Mouse (Mus musculus): Measurements from ENCODE around the gene Cd6. TPM values are rescaled to one million over a fixed set of nuclear protein-coding genes. Genes with fewer than 3 reads are reported as not detected.
A peak's percentile ranks its signal among the peaks of the same experiment; 100 is the strongest.

Gene Cd6
- total and polyA plus RNA-seq, 3 experiments: 0.09 to 0.73 (median 0.17) TPM

GRCm38 (mm10) chr19:10757125-10757524 lies 72.7 kb downstream of the Cd6 start:
- DNase-seq (ENCODE audit: extremely low read depth): peak; percentile 52
- Histone ChIP-seq H3K27ac (ENCODE audit: insufficient read depth, low read depth) (peak overlapping the region; percentile 8; the same call in 1 of the 2 replicates), H3K36me3 (replicated peaks in 1 of 2; ENCODE audit: control insufficient read depth in 1 of 2, insufficient read depth in 1 of 2, low read length in 1 of 2) (peaks cover 0 to 36% of the 10 kb centered on the region in 2 experiments), H3K4me2 (ENCODE audit: insufficient read depth, low read depth, poor library complexity, severe bottlenecking) (peak overlapping the region; percentile 29; the same call in 1 of the 2 replicates), H3K79me2 (replicated peaks; ENCODE audit: control insufficient read depth, extremely low read depth, insufficient read depth, poor library complexity, severe bottlenecking) (peaks cover 25% of the 10 kb centered on the region), H3K9ac (ENCODE audit: insufficient read depth, low read depth) (peak overlapping the region; percentile 17; the same call in 1 of the 2 replicates), H3K27me3 (replicated peaks) (no peaks in the 10 kb centered on the region), H3K4me3 (replicated peaks in 1 of 3; ENCODE audit: low read depth in 2 of 3, low read length in 2 of 3, poor library complexity in 1 of 3) (no peak overlapping the region), H3K4me1 (ENCODE audit: control insufficient read depth in 1 of 2, insufficient read depth in 2 of 2) (peaks cover 50 to 89% of the 10 kb centered on the region in 2 experiments), H3K9me3 (replicated peaks; ENCODE audit: low read length) (no peaks in the 10 kb centered on the region)
- in situ Hi-C loops (cut with MboI; ENCODE audit: low pct_ligation_motif_present, low pct_unique_long_range_greater_than_20kb, low sequenced_read_pairs) (no loop called here), dilution Hi-C loops (cut with MboI; ENCODE audit: extremely low pct_ligation_motif_present, extremely low pct_unique_long_range_greater_than_20kb, low sequenced_read_pairs) (no loop called here)
- TF ChIP-seq MEF2A (IDR thresholded peaks at IDR 0.05; ENCODE audit: borderline replicate concordance, low read depth, low read length): peak; percentile 78; the same call in 1 of the 2 replicates
- peak; percentile 52; the same call in 1 of the 2 replicates for TF ChIP-seq MAX (IDR thresholded peaks at IDR 0.05; ENCODE audit: low read length)
- no peak for TF ChIP-seq UBTF (IDR thresholded peaks at IDR 0.05; ENCODE audit: low read depth, low read length)
- no peak for TF ChIP-seq NELFE (IDR thresholded peaks at IDR 0.05; ENCODE audit: low read depth, low read length)
- no peak for TF ChIP-seq NRF1 (IDR thresholded peaks at IDR 0.05; ENCODE audit: low read depth, low read length)
- 0 out of 2 replicates have a peak, but pooled peaks have one; percentile 38 for TF ChIP-seq ELF1 (IDR thresholded peaks at IDR 0.05; ENCODE audit: low read depth, low read length)
- peak; percentile 2; the same call in 1 of the 2 replicates for TF ChIP-seq SMC3 (IDR thresholded peaks at IDR 0.05; ENCODE audit: low read depth, low read length)
- peak; percentile 27 for TF ChIP-seq HCFC1 (IDR thresholded peaks at IDR 0.05; ENCODE audit: low read depth, low read length)
- TF ChIP-seq CHD2 (IDR thresholded peaks at IDR 0.05; ENCODE audit: low read length): peak; percentile 62
- no peak for TF ChIP-seq POLR2A (IDR thresholded peaks at IDR 0.05; ENCODE audit: low read depth, low read length)
- no peak; the same call in 1 of the 2 replicates for TF ChIP-seq RAD21 (IDR thresholded peaks at IDR 0.05; ENCODE audit: low read depth, low read length)
- no peak for TF ChIP-seq TBP (conservative IDR thresholded peaks at IDR 0.05; ENCODE audit: low read depth, low read length)
- TF ChIP-seq PAX5 (IDR thresholded peaks at IDR 0.05; ENCODE audit: low read length): no peak
- no peak for TF ChIP-seq ZMIZ1 (IDR thresholded peaks at IDR 0.05; ENCODE audit: low read depth, low read length)
- TF ChIP-seq MAFK (IDR thresholded peaks at IDR 0.05; ENCODE audit: insufficient replicate concordance, low read length): no peak
- peak; percentile 65 for TF ChIP-seq MXI1 (IDR thresholded peaks at IDR 0.05; ENCODE audit: low read depth, low read length)
- TF ChIP-seq KAT2A (IDR thresholded peaks at IDR 0.05; ENCODE audit: insufficient replicate concordance, low read length): no peak
- peak; percentile 36; the same call in 1 of the 2 replicates for TF ChIP-seq MYC (IDR thresholded peaks at IDR 0.05; ENCODE audit: low read depth, low read length)
- TF ChIP-seq CHD1 (IDR thresholded peaks at IDR 0.05; ENCODE audit: low read depth, low read length): 0 out of 2 replicates have a peak, but pooled peaks have one; percentile 9
- no peak for TF ChIP-seq USF2 (conservative IDR thresholded peaks at IDR 0.05; ENCODE audit: low read depth, low read length)
- TF ChIP-seq USF1 (IDR thresholded peaks at IDR 0.05; ENCODE audit: low read depth, low read length): no peak
- no peak for TF ChIP-seq JUN (IDR thresholded peaks at IDR 0.05; ENCODE audit: insufficient read depth, low read depth, low read length)
- no peak for TF ChIP-seq JUND (conservative IDR thresholded peaks at IDR 0.05; ENCODE audit: low read depth, low read length)
- no peak for TF ChIP-seq GABPA (IDR thresholded peaks at IDR 0.05; ENCODE audit: insufficient replicate concordance, low read depth, low read length)
- TF ChIP-seq ZNF384 (IDR thresholded peaks at IDR 0.05; ENCODE audit: low read depth, low read length): peak; percentile 5; the same call in 1 of the 2 replicates
- TF ChIP-seq CTCF (conservative IDR thresholded peaks at IDR 0.05 in 1 of 2, IDR thresholded peaks at IDR 0.05 in 1 of 2; ENCODE audit: low read depth in 2 of 2, low read length in 2 of 2): no peak
- 0 out of 2 replicates have a peak, but pooled peaks have one; percentile 26 for TF ChIP-seq RCOR1 (conservative IDR thresholded peaks at IDR 0.05; ENCODE audit: low read depth, low read length)
- TF ChIP-seq BHLHE40 (IDR thresholded peaks at IDR 0.05; ENCODE audit: low read depth, low read length): peak; percentile 47; the same call in 1 of the 2 replicates
- TF ChIP-seq ETS1 (conservative IDR thresholded peaks at IDR 0.05; ENCODE audit: low read depth, low read length): peak; percentile 63
- TF ChIP-seq TCF12 (IDR thresholded peaks at IDR 0.05; ENCODE audit: low read depth, low read length): peak; percentile 80
- TF ChIP-seq MAZ (IDR thresholded peaks at IDR 0.05; ENCODE audit: low read depth, low read length): no peak
- no peak for TF ChIP-seq E2F4 (IDR thresholded peaks at IDR 0.05; ENCODE audit: insufficient replicate concordance, low read depth, low read length)
- TF ChIP-seq IRF4 (IDR thresholded peaks at IDR 0.05; ENCODE audit: low read depth, low read length): peak; percentile 73; the same call in 1 of the 2 replicates
- no peak for TF ChIP-seq ZKSCAN1 (IDR thresholded peaks at IDR 0.05; ENCODE audit: borderline replicate concordance, low read depth, low read length)
- peak; percentile 84 for TF ChIP-seq EP300 (IDR thresholded peaks at IDR 0.05; ENCODE audit: low read length)
- TF ChIP-seq SIN3A (IDR thresholded peaks at IDR 0.05; ENCODE audit: low read length): no peak
- TF ChIP-seq POLR2AphosphoS2 (IDR thresholded peaks at IDR 0.05; ENCODE audit: low read depth, low read length): no peak
- TF ChIP-seq ZC3H11A (IDR thresholded peaks at IDR 0.05; ENCODE audit: low read depth, low read length): no peak

Measured in CH12.LX (cell line).